Mouse (Mus musculus) lung, postnatal 25 days (tissue): ENCODE data around the gene Xpo4.
"Not testable (repeated sequence)": the region's sequence is repeated elsewhere in the genome, so short reads cannot be mapped to it uniquely, and the experiment has no call there.

Experiments used
- DNase-seq: peaks from one replicate; pipeline ENCODE4 v3.0.0; 2022; ENCODE audit warnings: low spot score

Xpo4 gene

DNA sequence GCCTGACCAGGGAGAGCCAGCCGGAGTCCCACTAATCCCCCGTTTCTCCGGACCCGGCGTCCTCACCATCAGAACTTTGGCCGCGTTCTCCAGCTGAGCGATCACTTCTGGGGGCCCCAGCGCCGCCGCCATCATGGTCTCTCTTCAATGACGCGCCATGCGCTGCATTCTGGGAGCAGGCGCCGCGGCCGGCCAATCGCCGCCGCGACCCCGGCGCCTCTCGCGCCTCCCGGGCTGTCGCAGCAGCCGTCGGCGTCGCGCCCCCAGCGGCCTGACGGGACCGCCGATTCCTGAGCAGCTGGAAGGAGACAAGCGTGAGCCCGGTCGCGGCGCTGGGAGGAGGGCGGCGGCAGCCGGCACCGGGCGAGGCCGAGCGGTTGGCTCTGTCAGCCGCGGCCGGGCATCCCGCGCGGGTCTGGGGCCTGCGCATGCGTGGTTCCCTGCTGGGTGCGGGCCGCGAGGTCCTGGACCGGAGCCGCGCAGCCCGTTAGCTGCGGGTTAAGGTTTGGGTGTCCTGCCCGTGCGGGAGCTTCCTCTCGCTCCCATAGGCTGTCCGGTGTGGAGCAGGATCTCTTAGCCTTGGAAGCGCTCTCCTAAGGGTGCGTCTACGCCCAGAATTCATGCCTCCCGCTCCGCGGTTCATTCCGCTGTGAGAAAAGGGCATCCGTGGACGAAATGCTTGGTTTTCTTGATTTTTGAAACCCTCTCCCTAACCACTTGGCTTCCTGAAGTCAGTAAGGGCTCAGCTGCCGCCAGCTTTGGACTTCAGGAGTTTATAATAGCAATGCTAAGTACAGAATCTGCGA, at the start of gene Xpo4:
TSS of gene Xpo4 (minus strand) at position 609 of the 806 bp plus-strand sequence.
- DNase-seq = peak; percentile 76

DNA sequence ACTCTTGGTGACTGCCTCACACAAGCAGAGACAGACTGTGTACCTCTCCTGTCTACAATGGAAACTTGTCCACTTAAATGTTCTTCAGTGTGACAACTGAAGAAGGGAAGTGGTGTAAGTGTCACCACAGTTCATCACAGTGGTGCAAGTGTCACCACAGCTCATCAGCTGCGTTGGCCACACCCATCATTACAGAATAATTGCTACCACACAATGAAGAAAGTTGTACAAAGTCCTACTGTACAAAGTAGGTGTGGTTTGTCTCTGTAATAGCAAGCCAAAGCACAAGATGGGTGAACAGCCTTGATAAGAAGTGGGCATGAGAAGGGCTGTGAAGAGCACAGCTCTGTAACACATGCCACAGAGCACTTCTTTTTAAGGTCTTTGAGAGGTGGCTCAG, 47.7 kb upstream of the Xpo4 start:
- DNase-seq = no peak

DNA sequence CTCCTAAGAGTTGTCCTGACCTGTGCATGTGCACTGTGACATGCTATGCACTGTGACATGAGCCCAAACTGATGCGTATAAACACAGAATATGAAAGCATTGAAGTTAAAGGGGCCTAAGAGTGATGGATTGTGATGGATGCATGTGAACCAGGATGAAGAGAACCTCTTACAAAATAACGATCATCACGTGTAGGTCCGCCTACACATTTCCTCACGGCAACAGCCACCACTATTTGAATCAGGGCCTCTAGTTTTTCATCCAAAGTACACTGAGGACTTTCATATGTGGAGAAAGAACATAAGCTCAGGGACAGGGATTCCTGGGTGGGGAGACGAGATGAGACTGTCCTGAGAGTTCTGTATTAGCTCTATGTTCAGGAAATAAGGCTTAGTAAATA, 45.8 kb upstream of the Xpo4 start:
- DNase-seq = no peak

DNA sequence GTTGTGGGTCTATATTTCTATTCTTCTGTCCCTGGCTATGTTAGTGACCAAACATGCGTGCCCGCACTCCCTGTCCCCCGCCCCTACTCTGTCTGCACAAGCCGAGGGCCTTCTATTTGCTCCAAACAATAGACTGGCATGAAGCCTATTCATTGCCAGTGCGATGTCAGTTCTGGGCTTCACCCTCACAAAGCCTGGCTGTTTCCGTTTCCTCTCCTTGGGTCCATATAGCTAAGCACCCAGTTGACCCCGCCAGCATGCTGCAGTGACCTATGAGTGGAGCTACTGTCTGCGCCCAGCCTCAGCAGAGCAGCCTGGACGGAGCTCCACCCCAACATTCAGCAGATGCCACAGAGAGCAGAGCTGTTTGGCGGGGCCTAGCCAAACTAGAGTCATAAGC, 43.9 kb upstream of the Xpo4 start:
- DNase-seq = peak; percentile 77

DNA sequence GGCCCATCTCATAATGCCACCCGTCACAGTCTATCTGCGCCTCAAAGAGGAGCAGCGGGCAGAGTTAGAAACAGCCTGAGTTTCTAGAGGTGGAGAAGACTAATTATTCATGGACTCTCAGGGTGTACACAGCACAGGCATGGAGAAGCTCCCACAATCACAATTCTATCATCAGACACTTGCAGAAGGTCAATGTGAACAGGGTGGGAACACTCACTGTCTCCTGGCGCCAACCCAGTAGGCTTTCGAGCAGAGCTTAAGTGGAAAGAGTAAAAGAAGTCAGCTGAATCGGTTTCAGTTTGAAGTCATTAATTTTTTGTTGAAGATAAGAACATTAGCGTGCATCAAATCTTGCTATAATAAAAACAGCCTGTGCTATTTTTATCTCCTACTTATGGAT, 43.4 kb upstream of the Xpo4 start:
- DNase-seq = peak; percentile 46

DNA sequence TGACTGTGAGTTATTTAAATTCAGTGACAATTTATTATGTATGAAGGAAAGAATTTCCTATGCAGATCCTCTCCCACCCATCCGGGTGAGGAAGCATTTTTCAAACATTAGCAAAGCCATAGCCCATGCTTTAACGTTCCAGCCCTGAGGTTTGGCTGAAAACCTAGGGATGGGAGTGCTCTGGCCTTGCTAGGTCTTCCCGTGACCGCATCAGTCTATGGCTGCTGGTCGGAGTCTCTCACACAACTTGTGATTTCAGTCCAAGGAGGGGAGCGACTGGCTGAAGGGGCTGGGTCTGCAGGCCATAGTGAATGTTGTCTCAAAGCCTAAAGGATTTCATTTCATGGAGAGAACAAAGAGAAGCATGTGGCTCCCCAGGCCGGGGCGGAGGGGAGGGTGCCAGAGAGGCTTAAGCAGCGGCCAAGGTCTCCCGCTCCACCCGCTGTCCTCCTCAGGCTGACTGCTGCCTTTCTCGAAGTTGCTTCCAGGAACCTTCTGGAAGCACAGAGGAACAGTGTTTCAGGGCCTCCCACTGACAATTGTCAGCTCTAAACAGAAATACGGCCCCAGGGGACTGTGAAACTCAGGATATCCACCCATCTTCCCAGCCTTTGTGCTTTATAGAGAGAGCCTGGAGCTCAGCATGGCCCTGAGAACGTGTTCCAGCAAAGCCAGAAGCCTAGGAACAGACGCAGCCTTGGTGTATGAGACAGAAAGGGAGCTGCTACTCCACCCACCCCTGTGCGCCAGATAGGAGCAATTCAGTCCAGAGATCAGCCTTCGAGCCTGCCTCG, 42.1 kb upstream of the Xpo4 start:
- no peak for DNase-seq

DNA sequence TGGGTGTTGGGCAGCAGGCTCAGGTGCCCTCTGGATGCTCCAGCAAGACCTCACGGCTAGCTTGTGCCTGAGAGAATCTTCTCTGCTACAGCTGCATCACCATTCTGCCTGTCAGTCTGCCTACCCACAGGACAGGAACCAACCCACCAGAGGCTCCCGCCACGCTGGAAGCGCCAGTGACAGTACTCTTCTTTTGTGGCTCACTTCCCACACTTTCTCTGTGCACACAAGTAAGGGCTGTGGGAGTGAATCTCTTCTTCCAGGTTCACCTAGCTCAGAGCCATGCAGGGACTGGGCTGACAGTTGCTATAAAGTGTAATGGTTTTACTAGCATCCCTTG, 41.5 kb upstream of the Xpo4 start:
- no peak for DNase-seq

DNA sequence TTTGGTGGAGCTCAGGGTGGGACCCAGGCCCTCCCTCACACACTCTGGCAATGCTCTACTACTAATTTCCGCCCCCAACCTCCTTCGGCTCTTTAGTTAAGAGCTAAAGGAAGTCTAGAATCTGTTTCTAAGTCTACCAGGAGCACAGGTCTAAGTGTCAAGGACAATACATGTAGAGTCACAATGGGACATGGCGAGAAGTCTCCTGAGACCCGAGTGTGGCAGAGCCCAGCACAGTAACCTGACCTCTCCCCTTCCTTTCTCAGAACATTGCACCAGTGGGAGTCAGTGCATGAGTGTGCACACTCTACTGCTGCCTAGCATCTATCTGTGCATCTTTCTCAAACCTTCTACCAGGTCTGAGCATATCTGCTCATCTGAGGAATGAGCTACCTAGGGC, 40.5 kb upstream of the Xpo4 start:
- DNase-seq = no peak

DNA sequence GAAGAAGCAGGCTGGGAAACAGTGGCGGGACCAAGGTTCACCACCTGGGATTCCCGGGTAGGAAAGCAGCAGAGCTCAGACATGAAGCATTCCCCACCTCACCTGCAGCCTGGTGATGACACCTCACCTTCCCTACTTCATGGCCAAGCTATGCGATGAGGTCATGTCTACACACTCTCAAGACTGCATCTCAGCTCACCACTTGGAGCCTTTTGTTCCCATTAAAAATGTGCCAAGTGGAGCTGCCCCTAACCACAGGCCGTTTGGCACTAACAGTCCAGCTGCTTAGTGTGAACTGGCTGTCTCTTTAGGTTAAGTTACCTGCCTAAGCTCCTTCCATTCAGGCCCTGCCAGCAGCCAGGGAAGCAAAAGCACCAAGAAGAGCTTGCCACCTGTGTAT, 39.8 kb upstream of the Xpo4 start:
- no peak for DNase-seq

DNA sequence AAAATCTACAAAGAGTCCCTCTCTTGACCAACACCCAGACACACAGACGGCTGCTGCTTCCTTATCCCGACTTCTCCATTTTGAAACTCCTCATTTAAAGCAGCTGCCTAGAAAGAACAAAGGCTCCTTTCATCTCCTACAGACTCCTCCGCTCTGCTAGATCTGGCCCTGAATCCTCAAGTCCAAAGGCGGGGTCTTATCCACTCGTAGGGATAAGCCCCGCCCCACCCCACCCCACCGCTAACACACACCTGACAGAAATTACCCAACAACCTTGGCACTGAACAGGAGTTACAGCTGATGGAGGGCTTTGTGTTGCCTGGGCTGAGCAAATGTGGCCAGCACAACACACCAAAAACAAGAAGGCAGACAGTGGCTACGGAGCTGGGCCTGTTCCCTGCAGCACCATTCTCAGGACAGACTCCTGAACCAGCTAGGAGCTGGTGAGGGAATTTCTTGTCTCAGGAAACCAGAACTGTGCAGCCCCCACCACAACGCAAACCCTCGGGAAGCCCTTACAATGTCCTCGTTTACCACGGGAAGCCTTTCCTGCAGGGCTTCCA, 36.8 kb upstream of the Xpo4 start:
- DNase-seq = no peak

DNA sequence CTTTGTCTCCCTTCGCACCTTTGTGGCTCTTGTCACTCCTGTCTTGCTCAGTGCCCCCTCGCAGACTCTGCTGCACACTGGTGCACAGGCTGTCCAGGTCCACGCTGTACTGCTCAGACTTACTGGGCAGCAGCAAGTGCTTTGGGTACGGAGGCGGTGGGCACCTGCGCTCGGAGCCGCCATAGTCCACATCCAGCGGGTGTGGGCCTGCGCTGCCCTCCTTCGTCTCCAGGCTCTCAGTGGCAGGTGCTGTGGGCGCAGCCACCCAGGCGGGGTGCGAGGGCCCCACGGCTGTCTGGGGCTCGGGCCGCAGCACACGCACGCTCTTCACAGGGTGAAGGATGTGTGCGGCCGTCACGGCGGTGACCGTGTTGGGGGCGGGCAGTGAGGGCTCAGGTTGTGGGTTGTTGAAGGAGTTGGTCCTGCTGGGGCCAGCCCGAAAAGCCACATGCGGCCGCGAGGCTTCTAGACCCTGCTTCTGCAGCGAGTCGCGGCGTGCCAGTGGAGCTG, 34.3 kb upstream of the Xpo4 start:
- no peak for DNase-seq

DNA sequence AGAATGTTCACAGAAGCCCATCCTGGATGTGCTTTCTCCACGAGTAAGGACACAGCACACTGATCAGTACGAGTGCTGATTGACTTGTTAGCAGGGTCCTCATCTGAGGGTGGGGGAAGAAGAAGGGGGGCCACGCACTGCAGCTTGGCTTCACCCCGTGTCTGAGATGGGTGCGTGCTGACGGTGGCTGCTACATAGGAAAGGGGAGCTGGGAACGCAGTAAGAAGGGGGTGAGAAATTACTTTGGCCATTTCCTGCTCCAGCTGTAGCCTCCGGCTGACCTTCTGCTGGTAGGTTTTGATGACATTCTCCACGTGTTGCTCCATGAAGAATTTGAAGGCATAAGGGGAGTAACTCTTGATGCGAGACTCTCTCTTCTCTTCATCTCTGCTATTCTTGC, 33.8 kb upstream of the Xpo4 start:
- DNase-seq = no peak

DNA sequence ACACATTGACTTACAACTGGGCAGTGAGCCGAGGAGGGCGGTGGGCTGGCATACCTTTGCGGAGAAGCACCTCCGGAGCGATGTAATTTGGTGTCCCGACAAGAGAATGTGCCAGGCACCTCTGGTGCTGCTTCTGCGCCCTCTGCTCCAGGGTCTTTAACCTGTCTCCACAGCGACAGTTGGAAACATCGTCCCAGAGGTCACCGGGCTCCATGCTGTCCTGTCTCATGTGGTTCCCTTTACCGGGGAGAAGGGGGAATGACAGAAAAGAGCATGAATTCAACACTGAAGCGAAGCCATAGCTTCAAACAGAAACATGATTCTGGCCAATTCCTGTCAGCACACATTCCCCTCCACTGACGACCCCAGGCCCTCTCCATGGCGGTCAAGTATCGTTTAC, 30.8 kb upstream of the Xpo4 start:
- DNase-seq = no peak

DNA sequence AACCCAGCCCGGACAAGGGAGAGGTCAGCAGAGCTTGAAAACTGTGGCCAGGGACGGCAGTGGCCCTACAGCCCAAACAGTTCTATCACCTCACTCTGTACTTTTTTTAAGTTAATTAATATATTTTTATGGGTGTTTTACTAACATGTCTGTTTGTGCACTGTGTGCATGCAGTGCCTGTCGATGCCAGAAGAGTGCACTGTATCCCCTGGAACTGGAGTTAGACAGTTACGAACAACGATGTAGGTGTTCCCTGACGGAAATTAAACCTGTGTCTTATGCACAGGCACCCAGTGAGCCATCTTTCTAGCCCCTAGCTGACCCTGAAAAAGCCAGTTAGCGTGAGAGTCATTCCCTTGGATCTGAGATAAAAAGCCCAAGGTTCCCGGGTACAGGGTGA, 30.3 kb upstream of the Xpo4 start:
- DNase-seq = no peak

DNA sequence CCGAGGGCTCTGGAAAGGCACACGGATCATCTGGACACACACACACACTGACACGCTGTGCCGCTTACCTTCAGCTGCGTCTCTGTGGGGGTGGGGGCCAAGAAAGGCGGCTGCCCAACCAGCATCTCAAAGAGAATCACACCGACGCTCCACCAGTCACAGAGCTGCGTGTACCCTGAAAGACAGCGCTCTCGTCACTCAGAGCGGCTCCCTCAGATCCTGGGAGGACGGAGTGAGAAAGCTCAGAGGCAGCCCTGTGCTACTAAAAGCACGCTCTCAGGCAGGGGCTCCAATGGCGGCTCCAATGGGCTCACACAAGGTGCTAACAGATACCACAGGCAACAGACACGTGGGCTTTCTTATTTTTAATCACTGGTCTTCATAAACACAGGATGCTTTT, 29.0 kb upstream of the Xpo4 start:
- DNase-seq = no peak

DNA sequence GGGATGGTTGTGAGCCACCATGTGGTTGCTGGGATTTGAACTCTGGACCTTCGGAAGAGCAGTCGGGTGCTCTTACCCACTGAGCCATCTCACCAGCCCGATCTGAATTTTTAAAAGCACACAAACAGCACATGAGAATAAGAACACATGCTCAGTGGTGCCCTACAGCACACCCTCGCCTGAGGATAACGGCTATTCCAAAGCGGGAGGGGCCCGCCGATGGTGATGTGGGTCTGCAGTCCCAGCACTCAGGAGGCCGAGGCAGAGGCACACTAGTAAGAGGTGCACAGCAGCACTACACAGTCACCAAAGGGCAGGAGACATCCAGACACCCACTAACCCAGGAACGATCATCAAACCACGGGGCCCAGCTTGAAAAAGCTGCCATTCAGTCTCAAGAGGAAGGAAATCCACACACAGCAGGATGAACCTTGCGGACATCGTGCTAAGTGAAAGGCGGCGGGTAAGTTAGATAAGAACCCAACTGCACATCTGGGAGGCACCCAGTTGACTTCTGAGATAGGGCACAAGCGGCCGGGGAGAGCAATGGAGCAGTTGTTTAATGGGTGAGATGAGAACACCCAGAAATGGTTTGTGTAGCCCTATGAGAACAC, 27.4 kb upstream of the Xpo4 start:
- no peak for DNase-seq

DNA sequence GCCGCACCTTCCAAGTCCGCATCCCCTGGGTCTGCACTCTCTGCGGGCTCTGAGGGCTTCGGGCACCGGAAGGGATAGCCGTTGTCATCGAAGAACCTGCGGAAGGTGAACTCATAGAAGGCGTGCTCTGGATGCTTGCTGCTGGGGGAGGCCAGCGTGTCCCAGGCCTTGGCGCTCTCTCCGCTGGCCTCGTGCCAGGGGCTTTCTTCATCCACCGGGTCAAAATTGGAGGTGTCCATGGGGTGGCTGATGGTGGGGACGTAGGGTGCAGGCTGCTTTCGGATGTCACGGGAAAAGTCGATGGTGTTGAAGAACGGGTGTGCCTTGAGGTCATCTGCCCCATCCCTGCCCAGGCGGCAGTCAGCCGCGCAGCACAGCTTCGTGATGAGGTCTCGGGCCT, 26.1 kb upstream of the Xpo4 start:
- no peak for DNase-seq

DNA sequence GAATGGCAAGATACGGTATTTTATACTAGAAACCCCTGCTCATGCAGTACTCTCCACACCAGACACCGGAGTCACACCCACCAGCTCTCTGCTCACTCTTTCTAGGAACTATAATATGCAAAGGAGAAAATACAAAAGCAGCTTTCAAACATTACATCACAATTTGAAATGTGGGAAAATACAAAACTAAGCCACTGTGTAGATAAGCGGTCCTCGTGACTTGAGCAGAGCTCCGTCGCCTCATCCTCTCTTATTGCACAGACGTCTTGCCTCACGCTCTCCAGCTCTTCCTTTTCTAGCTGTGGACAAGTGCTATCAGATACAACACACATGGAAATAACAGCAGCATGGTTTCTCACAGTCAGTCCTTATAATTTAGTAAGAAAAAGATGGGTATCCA, 25.5 kb upstream of the Xpo4 start:
- DNase-seq = no peak

DNA sequence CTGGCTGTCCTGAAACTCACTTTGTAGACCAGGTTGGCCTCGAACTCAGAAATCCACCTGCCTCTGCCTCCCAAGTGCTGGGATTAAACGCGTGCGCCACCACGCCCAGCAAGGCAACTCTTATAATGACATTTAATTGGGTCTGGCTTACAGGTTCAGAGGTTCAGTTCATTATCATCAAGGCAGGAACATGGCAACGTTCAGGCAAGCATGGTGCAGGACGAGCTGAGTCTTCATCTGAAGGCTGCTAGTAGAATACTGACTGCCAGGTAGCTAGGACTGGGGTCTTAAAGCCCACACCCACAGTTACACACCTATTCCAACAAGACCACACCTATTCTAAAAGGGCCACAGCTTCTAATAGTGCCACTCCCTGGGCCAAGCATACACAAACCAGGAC, 22.8 kb upstream of the Xpo4 start:
- not testable (repeated sequence) for DNase-seq

DNA sequence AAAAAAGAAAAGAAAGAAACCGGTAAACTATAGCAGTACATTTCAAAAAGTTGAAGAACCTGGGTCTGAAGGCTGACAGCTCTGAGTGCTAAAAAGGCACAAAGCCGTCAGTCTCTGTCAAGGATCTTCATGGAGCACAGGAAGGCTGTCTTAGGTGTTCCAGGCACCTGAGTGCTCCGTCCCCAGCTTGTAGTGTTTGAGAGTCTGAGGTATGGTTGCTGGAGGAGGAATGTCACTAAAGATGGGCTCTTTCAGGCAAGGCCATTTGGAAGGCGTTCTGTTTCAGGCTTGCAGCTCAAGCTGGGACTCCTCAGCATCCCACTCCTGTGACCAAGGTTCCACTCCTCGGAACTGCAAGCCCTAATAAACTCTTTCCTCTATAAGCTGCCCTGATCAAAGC, 22.2 kb upstream of the Xpo4 start:
- no peak for DNase-seq

DNA sequence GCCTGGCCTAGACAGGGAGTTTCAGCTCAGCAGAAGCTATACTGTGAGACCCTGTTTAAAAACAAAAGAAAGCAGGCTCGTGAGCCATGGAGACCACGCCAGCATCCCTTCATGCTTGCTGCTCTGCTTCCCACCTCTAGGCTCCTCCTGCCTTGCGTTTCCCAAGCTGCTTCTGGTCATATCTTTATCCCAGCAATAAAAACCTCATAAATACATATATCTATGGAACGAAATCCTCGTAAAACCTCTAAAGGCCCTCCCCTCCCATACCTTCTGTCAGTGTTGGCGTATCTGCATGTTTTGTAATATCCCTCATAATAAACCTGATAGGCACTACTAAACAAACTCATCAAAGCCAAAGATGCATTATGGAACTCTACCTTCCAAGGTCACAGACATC, 21.4 kb upstream of the Xpo4 start:
- DNase-seq = no peak

DNA sequence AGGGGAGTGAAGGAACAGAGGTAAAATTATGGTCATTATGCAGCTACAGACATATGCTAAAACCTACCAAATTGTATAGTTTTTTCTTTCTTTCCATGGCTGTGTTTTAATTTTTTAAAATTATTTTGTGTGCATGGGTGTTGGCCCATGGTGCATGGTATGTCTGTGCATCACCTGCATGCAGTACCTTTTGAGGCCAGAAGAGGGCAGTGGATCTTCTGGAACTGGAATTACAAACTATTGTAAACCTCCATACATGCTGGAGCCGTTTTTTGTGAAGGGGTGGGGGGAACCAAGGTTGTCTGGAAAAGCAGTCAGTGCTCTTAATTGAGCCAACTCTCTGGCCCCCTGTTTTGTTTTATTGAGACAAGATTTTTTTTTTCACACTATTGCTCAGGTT, 19.3 kb upstream of the Xpo4 start:
- DNase-seq = peak; percentile 75

DNA sequence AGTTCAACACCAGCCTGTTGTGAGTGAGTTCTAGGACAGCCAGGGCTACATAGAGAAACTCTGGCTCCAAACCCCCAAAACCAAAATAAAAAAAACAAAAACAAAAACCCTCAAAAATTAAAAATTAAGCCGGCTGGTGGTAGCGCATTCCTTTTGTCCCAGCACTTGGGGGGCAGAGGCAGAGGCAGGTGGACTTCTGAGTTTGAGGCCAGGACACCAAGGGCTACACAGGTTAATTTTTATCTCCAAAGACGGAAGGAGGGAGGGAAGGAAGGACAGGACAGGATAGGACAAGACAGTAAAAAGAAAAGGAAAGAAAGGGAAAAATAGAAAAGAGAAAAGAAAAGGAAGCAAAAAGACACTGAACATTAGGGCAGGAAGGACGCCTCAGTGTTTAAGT, 17.5 kb upstream of the Xpo4 start:
- no peak for DNase-seq
